Mouse (Mus musculus) heart, adult 2 months (tissue): ENCODE measurements at regions not wholly inside any gene's neighbourhood (a gene's known extent, or its start where the extent isn't known, plus 50 kb on each side); places are given as distances from the start of the nearest gene placed in this dataset.

ENCODE experiments used
- CTCF ChIP-seq: fragments of 200-600 bp; IDR thresholded peaks from 2 replicates; pipeline ENCODE4 v1.8.1; 2022; ENCODE audit warnings: antibody characterized with exemption, mild to moderate bottlenecking, moderate library complexity
- EP300 ChIP-seq: fragments of 200-500 bp; IDR thresholded peaks from 2 replicates; pipeline ENCODE4 v1.6.1; 2011; ENCODE audit warnings: low read depth, low read length, control low read depth; ENCODE audit not compliant: insufficient read depth
- POLR2A ChIP-seq: fragments of 200-500 bp; IDR thresholded peaks from 2 replicates; pipeline ENCODE4 v1.6.1; 2011; ENCODE audit warnings: mild to moderate bottlenecking, low read depth, low read length, control low read depth; ENCODE audit not compliant: insufficient read depth

- no peak for TF ChIP-seq POLR2A
- no peak for TF ChIP-seq CTCF
- TF ChIP-seq EP300, result no peak
Measured at GRCm38 (mm10) chr10:92284231-92284630, 438.0 kb downstream of the Nedd1 start.
